Mouse (Mus musculus) erythroblast, adult 5-6 weeks (primary cell): ENCODE measurements around the gene Hectd4. TPM values are rescaled to one million over a fixed set of nuclear protein-coding genes. Genes with fewer than 3 reads are reported as not detected.
A peak's percentile ranks its signal among the peaks of the same experiment; 100 is the strongest.

Experiments used
- ATAC-seq: replicated peaks from 2 replicates; pipeline ENCODE4 v1.8.0; 2016; ENCODE audit warnings: moderate number of reproducible peaks, mild to moderate bottlenecking, moderate TSS enrichment, inconsistent platforms; ENCODE audit not compliant: poor library complexity, low FRiP score, severe bottlenecking
- total RNA-seq, 2 experiments: library from RNA; stranded (forward) in 1 of 2; stranded (reverse) in 1 of 2; fragments of 150-400 nt in 1 of 2; fragments of 200-764, 138-1000 nt in 1 of 2; gene quantifications; 2 replicates each; pipeline versions ENCODE4 v1.2.3 to v1.2.4; 2015 to 2017; ENCODE audit warnings: low replicate concordance in 2 of 2

Hectd4 gene
- total RNA-seq, 2 experiments from 2014 or later: 374 to 587 TPM

- no peak for ATAC-seq
Measured at GRCm38 (mm10) chr5:121333976-121334375, 114.0 kb downstream of the Hectd4 start.

- ATAC-seq: no peak
Measured at GRCm38 (mm10) chr5:121334454-121334853, 114.4 kb downstream of the Hectd4 start.

- no peak for ATAC-seq
Measured at GRCm38 (mm10) chr5:121335426-121335825, 115.4 kb downstream of the Hectd4 start.

- no peak for ATAC-seq
Measured at GRCm38 (mm10) chr5:121336009-121336408, 116.0 kb downstream of the Hectd4 start.

GRCm38 (mm10) chr5:121336776-121337175, 116.8 kb downstream of the Hectd4 start:
- ATAC-seq: no peak

- no peak for ATAC-seq
Measured at GRCm38 (mm10) chr5:121339507-121340230, 119.7 kb downstream of the Hectd4 start.

- no peak for ATAC-seq
Measured at GRCm38 (mm10) chr5:121340965-121341473, 121.0 kb downstream of the Hectd4 start.

GRCm38 (mm10) chr5:121342490-121342889, 122.5 kb downstream of the Hectd4 start:
- no peak for ATAC-seq

- ATAC-seq: no peak
Measured at GRCm38 (mm10) chr5:121343997-121344396, 124.0 kb downstream of the Hectd4 start.

- no peak for ATAC-seq
Measured at GRCm38 (mm10) chr5:121359229-121359628, 139.2 kb downstream of the Hectd4 start.

- ATAC-seq: no peak
Measured at GRCm38 (mm10) chr5:121361696-121362095, 141.7 kb downstream of the Hectd4 start.

GRCm38 (mm10) chr5:121363441-121363840, 143.4 kb downstream of the Hectd4 start:
- no peak for ATAC-seq

GRCm38 (mm10) chr5:121366449-121367225, 146.6 kb downstream of the Hectd4 start:
- ATAC-seq: no peak

GRCm38 (mm10) chr5:121367255-121367654, 147.2 kb downstream of the Hectd4 start:
- no peak for ATAC-seq

GRCm38 (mm10) chr5:121371712-121372111, 151.7 kb downstream of the Hectd4 start:
- ATAC-seq: no peak

GRCm38 (mm10) chr5:121374790-121375189, 154.8 kb downstream of the Hectd4 start:
- no peak for ATAC-seq

GRCm38 (mm10) chr5:121376972-121377371, 157.0 kb downstream of the Hectd4 start:
- 0 out of 2 replicates have a peak, but pooled peaks have one; percentile 28 for ATAC-seq

GRCm38 (mm10) chr5:121378678-121379256, 158.7 kb downstream of the Hectd4 start:
- no peak for ATAC-seq

GRCm38 (mm10) chr5:121380692-121381091, 160.7 kb downstream of the Hectd4 start:
- no peak for ATAC-seq
